Mouse (Mus musculus): Measurements from ENCODE around the gene Ltbp1.

GRCm38 (mm10) chr17:75391429-75392192, 386.2 kb downstream of the Ltbp1 start:
- TF ChIP-seq CTCF (conservative IDR thresholded peaks at IDR 0.05; ENCODE audit: low read length) (no peak), POU5F1 (IDR thresholded peaks at IDR 0.05; ENCODE audit: borderline replicate concordance, low read length) (no peak), NANOG (IDR thresholded peaks at IDR 0.05; ENCODE audit: borderline replicate concordance, low read length) (no peak)

Data from E14TG2a.4 (cell line).